Mouse (Mus musculus) yolk sac, embryonic 10.5 days (tissue): ENCODE measurements around the gene Lmln.
"Not testable (repeated sequence)": the region's sequence is repeated elsewhere in the genome, so short reads cannot be mapped to it uniquely, and the experiment has no call there.

ENCODE experiments used
- DNase-seq: peaks from one replicate; pipeline ENCODE4 v3.0.0-alpha.2; 2017; ENCODE audit warnings: low spot score

Lmln gene

DNA sequence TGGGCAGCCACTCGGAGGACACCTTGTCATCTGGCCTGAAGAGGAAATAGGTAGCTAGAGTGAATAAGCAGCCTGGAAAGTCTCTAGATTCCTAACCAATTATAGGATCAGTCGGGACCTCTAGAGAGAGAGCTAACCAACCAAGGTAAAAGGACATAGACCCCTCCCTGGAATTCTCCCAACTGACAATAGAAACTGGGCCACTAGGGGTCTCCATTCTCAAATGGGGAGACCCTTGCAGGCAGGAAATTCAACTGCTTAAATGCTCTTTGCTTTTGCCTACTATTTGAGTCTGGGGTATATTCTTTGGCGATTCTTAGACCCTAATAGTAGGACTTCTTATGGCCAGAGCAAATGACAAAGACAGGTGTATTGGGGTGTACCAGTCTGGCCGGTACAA lies 72.8 kb downstream of the Lmln start:
- DNase-seq: no peak

- DNase-seq: not testable (repeated sequence)
Measured at GRCm38 (mm10) chr16:33139061-33139460, 76.7 kb downstream of the Lmln start.

DNA sequence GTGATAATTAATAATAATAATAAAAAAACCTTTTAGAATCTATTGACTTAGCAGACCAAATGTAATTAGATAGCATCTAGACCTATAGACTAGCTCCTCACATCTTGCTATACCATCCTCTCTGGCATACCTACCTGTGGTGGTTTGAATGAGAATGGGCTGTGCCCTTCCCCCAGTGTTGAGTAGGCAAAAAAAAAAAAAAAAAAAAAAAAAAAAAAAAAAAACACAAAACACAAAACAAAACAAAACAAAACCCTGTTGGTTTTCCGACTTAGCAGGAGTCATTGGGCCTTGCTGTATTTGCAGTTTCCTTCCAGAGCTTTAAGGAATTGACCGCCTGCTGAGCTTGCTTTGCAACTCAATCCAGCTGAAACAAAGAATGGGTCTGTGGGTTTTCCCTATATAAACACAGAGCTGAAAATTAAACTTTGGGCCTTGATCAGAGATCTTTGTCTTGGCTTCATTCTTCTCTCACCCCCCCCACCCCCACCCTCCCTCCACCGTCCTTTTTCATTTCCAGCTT lies 79.5 kb downstream of the Lmln start:
- DNase-seq: no peak

- no peak for DNase-seq
Measured at GRCm38 (mm10) chr16:33143452-33143851, 81.1 kb downstream of the Lmln start.

DNA sequence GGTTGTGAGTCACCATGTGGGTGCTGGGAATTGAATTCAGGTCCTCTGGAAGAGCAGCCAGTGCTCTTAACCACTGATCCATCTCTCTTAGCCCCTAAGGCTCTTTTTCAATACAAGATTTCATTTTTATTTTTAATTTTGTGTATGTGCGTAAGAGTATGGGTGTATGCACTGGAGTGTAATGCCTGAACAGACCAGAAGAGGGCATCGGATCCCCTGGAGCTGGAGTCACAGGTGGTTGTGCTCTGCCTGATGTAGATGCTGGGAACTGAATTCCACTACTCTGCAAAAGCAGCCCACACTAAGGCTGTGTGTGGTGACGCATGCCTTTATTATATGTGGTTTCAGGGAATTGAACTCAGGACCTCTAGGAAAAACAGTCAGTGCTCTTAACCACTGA lies 83.9 kb downstream of the Lmln start:
- DNase-seq: no peak

- DNase-seq: no peak
Measured at GRCm38 (mm10) chr16:33148135-33148534, 85.8 kb downstream of the Lmln start.

DNA sequence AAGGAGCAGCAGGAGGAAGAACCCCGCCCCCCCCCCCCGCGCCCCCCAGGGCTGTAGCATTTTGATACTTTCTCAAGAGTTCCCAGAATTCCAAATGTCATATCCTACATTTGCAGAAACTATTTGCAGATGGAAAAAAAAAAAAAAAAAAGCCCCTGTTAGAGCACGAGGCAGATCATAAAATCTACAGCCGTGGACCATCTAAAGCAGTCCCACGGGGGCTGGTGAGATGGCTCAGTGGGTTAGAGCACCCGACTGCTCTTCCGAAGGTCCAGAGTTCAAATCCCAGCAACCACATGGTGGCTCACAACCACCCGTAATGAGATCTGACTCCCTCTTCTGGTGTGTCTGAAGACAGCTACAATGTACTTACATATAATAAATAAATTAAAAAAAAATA lies 88.6 kb downstream of the Lmln start:
- DNase-seq: not testable (repeated sequence)

DNA sequence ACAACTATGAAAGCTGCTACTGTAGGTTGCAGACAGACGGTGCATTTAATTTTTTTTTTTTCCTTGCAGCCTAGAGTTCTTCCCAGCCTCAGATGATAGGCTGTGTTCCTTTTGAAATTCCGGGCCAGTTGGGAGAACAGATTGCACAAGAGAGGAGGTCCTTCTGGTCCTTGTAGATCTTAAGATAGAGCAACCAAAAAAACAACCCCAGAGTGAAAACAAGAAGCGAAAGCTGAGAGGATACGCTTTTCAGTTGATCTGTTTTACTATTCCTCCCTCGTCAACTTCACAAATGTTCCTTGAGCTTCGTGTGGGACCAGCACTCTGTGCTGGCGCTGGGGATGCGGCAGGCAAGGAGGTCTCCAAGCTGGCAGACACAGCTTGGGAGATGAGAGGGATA lies 89.2 kb downstream of the Lmln start:
- no peak for DNase-seq

DNA sequence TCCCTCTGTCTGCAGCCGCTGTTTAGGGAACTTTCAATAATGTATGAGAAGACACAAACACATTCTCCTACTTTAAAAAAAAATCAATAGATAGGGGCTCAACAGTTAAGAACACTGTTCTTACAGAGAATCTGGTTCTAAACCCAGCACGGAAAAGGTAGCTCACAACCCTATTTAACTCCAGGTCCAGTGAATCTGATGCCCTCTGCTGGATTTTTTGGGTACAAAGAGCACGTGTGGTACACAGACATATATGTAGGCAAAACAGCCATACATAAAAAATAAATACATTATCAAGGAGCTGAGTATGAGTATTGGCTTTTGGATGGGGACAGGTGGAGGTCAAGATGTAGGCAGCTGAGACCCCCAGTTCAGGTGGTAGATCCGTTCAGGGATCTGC lies 92.7 kb downstream of the Lmln start:
- DNase-seq: no peak

DNA sequence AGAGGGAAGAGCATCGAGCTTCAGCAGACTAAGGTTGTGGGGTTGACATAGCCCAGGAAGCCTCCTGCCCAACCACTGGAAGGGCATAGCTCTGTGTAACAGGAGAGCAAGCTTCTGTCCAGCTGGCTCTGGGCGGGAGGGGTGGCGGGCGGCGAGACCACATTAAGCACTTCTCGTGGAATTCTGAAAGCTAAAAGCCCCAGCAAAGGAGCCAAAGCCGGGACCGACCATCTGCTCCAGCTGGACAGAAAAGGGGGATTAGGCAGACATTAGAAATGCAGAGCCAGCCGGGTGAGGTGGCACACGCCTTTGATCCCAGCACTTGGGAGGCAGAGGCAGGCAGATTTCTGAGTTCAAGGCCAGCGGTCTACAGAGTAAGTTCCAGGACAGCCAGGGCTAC lies 95.7 kb downstream of the Lmln start:
- DNase-seq: no peak

- DNase-seq: no peak
Measured at GRCm38 (mm10) chr16:33158590-33159071, 96.3 kb downstream of the Lmln start.

- DNase-seq: no peak
Measured at GRCm38 (mm10) chr16:33159363-33159762, 97.0 kb downstream of the Lmln start.

DNA sequence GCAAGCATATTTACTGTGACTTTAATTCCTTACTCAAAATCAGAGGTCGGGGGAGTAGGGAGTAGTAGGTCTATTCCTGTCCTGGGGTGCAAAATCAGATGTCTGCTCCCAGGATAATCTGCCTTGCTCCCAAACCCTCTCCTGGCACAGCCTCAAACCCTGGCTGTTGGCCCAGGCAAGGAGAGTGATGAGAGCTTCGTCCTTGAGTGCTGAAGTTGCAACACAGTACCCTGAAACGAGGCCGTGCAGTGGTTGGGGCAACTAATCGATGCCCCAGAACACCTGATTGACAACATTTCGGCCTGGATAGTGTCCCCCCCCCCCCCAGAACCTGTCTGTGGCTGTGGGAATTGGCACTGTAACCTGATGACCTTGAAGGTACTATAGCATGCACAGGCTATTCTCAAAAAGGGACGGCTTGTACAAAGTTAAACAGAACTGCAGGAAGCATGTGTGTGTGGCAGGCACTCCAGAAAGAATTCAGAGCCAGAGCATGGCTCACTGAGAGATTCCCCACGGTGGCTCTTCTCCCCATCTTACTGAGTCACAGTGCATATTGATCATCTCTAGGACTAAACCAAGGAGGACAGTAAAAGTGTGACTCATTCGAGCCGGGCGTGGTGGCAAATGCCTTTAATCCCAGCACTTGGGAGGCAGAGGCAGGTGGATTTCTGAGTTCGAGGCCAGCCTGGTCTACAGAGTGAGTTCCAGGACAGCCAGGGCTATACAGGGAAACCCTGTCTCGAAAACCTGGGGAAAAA lies 101.2 kb downstream of the Lmln start:
- DNase-seq: no peak

GRCm38 (mm10) chr16:33166284-33166683 lies 104.0 kb downstream of the Lmln start:
- DNase-seq: not testable (repeated sequence)

DNA sequence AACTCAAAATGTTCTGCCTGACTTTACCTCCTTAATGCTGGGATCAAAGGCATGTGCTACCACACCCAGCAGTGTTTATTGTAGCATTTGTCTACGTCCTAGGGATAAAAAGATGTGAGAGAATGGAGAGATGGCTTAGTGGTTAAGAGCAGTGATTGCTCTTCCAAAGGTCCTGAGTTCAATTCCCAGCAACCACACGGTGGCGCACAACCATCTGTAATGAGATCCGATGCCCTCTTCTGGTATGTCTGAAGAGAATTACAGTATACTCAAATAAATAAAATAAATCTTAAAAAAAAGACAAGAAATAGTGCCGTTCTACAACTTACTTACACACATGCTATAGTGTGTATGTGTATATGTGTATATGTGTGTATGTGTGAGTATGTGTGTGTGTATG lies 105.2 kb downstream of the Lmln start:
- DNase-seq: no peak

- DNase-seq: no peak
Measured at GRCm38 (mm10) chr16:33169471-33170034, 107.2 kb downstream of the Lmln start.

DNA sequence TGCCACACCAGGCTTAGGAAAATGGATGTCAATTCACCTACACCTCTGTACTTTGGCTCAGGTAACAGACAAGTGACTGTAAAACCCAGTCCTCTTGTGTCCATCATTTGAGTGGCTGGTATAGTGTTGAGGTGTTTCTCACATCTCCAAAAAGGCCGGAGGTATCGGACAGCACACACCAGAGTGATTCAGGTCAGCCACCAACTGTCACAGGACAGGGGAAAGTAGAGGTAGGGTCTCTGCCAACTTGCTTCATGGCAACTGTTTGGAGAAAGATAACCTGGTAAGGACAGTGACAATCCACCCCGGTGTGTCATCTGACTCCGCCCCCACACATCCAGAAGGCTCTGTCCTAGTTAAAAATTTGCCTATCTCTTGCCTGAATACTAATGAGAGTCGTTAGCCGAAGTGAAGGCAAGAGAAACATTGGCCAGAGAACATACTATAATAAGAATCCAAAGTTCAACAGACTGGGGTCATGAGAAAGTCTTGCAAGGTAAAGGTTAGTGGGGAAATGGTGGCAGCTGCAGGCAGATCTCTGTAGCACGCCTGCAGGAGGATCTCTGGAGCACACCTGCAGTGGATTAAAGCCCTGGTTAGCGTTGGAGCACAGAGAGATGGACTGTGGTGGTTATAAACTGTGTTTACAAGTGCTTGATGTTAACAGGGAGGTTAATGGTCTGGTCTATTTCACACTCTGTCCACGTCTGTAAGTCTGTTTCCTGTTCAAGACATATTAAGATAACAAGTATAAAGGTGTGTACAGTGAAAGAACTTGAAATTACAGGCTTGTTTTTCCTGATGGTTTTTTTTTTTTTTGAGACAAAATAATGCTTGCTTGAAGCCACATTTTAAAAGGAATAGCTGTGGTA lies 108.6 kb downstream of the Lmln start:
- DNase-seq: peak; percentile 66

DNA sequence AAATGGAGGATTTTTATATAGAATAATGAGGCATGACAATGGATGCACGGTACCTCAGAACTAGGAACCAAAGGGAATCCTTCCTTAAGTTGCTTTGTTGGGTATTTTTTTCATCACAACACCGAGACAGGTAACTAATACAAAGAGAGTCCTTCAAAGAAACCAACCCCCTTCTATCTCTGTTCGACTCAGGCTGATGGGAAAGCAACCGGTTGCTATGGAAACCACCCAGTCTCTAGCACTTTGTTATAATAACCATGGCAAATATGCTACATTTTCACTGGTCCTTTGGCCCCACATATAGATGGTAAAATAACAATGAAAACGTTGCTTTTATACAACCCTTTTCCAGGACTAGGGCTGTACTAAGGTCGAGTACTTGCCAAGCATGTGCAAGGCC lies 109.5 kb downstream of the Lmln start:
- no peak for DNase-seq

GRCm38 (mm10) chr16:33173151-33173550 lies 110.8 kb downstream of the Lmln start:
- DNase-seq: no peak

DNA sequence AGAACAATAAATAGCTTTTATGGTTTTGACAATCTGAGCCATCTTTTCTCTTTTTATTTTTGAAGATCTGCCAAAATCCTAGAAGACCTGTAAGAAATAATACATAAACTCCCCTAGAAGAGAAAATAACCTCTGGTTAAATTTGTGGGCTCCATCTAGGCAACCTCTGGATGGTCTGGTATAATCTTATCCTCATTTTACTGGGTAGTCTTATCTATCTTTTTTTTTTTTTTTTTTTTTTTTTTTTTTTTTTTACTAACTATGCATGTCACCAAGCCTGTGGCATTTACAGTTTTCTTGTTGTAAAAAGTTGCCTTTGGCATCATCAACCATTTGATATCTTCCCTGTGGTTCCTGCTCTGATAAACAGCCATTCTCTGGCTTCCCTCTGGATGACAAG lies 112.4 kb downstream of the Lmln start:
- no peak for DNase-seq

DNA sequence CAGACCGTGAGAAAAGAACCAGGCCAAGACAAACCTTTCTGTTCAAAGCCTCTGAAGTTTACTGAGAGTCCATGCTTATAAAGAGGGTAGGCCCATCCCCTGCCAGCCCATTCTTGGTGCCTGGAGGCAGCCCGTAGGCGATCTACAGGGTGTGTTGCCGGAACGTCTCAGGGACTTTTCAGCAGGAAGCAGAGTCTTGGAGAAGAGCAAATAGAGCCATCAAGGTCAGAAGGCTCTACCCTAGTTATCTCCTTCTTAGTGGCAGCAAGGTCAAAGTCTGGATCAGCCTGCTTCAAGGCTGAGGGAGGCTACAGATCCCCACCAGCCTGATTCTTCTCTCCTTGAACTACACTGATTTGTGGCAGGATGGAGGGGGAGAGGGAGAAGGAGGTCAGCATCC lies 114.5 kb downstream of the Lmln start:
- DNase-seq: peak; percentile 27
